ENCODE assay signal across 42 mouse cellular contexts in genomic region chr10:129115146-129115545, GRCm38 (mm10). TPM values are rescaled to one million over a fixed set of nuclear protein-coding genes. Genes with fewer than 3 reads are reported as not detected.
"Had no signal": no experiment of that assay in that cellular context is flagged by ENCODE, and none has a peak within 500 bp of the region (broad histone marks: within the 10 kb centered on the region; RNA-seq: fewer than 3 reads in every experiment).

No protein-coding gene starts in this region.

- DNase-seq: gastrocnemius, adult 2 months; gastrocnemius, postnatal 10 days; gastrocnemius, postnatal 25 days; heart, adult 18-20 months; heart, postnatal 10 days; heart, postnatal 36 days; kidney, adult 11 months; kidney, adult 2 months; kidney, adult 9 months; kidney, postnatal 14 days; kidney, postnatal 36 days; layer of hippocampus, adult 9-11 months; layer of hippocampus, postnatal 36 days; left cerebral cortex, postnatal 4 days had no signal

- H3K27me3 ChIP-seq: heart, embryonic 12.5 days; hindbrain, embryonic 13.5 days; hindbrain, embryonic 15.5 days; kidney, embryonic 15.5 days; limb, embryonic 13.5 days; limb, embryonic 15.5 days had no signal

- H3K27ac ChIP-seq: gastrocnemius, adult 2 months; heart, embryonic 10.5 days; hindbrain, embryonic 13.5 days; hindbrain, embryonic 15.5 days; hindbrain, postnatal 0 days; kidney, embryonic 15.5 days; kidney, postnatal 0 days; limb, embryonic 13.5 days; limb, embryonic 15.5 days had no signal

- H3K4me2 ChIP-seq: heart, embryonic 12.5 days; hindbrain, embryonic 13.5 days; hindbrain, embryonic 15.5 days; kidney, embryonic 15.5 days; limb, embryonic 13.5 days; limb, embryonic 15.5 days had no signal

- ATAC-seq: hindbrain, postnatal 0 days; intestine, embryonic 16.5 days had no signal

- H3K9ac ChIP-seq: heart, embryonic 12.5 days; hindbrain, embryonic 13.5 days; hindbrain, embryonic 15.5 days; kidney, embryonic 15.5 days; limb, embryonic 13.5 days; limb, embryonic 15.5 days had no signal

- H3K36me3 ChIP-seq: heart, embryonic 10.5 days; heart, embryonic 12.5 days; hindbrain, embryonic 13.5 days; hindbrain, embryonic 15.5 days; kidney, embryonic 15.5 days; limb, embryonic 13.5 days; limb, embryonic 15.5 days had no signal

- H3K4me1 ChIP-seq: heart, embryonic 10.5 days; heart, embryonic 12.5 days; hindbrain, embryonic 13.5 days; hindbrain, embryonic 15.5 days; kidney, embryonic 15.5 days; limb, embryonic 13.5 days; limb, embryonic 15.5 days had no signal

- H3K4me3 ChIP-seq: gastrocnemius, adult 2 months; heart, embryonic 10.5 days; heart, embryonic 12.5 days; hindbrain, embryonic 13.5 days; hindbrain, embryonic 15.5 days; kidney, embryonic 15.5 days; limb, embryonic 13.5 days; limb, embryonic 15.5 days had no signal

- H3K9me3 ChIP-seq: hindbrain, embryonic 13.5 days; hindbrain, embryonic 15.5 days; kidney, embryonic 15.5 days; limb, embryonic 13.5 days; limb, embryonic 15.5 days had no signal

RNA-seq across cellular contexts. Expression of gene Olfr769, which starts 2.5 kb away (rescaled TPM):
- total RNA-seq: gastrocnemius, adult 2 months; gastrocnemius, postnatal 10 days; gastrocnemius, postnatal 25 days; gastrocnemius, postnatal 4 days; granulocyte monocyte progenitor cell, adult 5-6 weeks; heart, adult 18-20 months; heart, adult 8-10 months; heart, postnatal 10 days; heart, postnatal 36 days; hematopoietic stem cell, adult 5-6 weeks; hindbrain, postnatal 0 days; layer of hippocampus, adult 18-20 months; layer of hippocampus, adult 8-10 months; layer of hippocampus, postnatal 14 days; layer of hippocampus, postnatal 36 days; left cerebral cortex, adult 18-20 months; left cerebral cortex, adult 8-10 months; left cerebral cortex, postnatal 10 days; left cerebral cortex, postnatal 25 days; left cerebral cortex, postnatal 4 days; liver, adult 2 months had no signal
- polyA plus RNA-seq: heart, embryonic 10.5 days; heart, embryonic 12.5 days; heart, embryonic 14.5 days; heart, embryonic 16.5 days; hindbrain, embryonic 11.5 days; hindbrain, embryonic 13.5 days; hindbrain, embryonic 15.5 days; hindbrain, postnatal 0 days; intestine, embryonic 14.5 days; intestine, embryonic 16.5 days; kidney, adult 2 months; kidney, embryonic 15.5 days; kidney, postnatal 0 days; large intestine, adult 2 months; limb, embryonic 11.5 days; limb, embryonic 13.5 days; limb, embryonic 15.5 days; liver, adult 2 months had no signal

RNA-seq across cellular contexts. Expression of gene Olfr768, which starts 16.0 kb away (rescaled TPM):
- total RNA-seq: gastrocnemius, adult 2 months; gastrocnemius, postnatal 10 days; gastrocnemius, postnatal 25 days; gastrocnemius, postnatal 4 days; granulocyte monocyte progenitor cell, adult 5-6 weeks; heart, adult 18-20 months; heart, adult 8-10 months; heart, postnatal 10 days; heart, postnatal 36 days; hematopoietic stem cell, adult 5-6 weeks; hindbrain, postnatal 0 days; layer of hippocampus, adult 18-20 months; layer of hippocampus, adult 8-10 months; layer of hippocampus, postnatal 14 days; layer of hippocampus, postnatal 36 days; left cerebral cortex, adult 18-20 months; left cerebral cortex, adult 8-10 months; left cerebral cortex, postnatal 10 days; left cerebral cortex, postnatal 25 days; left cerebral cortex, postnatal 4 days; liver, adult 2 months had no signal
- polyA plus RNA-seq: heart, embryonic 10.5 days; heart, embryonic 12.5 days; heart, embryonic 14.5 days; heart, embryonic 16.5 days; hindbrain, embryonic 11.5 days; hindbrain, embryonic 13.5 days; hindbrain, embryonic 15.5 days; hindbrain, postnatal 0 days; intestine, embryonic 14.5 days; intestine, embryonic 16.5 days; kidney, adult 2 months; kidney, embryonic 15.5 days; kidney, postnatal 0 days; large intestine, adult 2 months; limb, embryonic 11.5 days; limb, embryonic 13.5 days; limb, embryonic 15.5 days; liver, adult 2 months had no signal

RNA-seq across cellular contexts. Expression of gene Olfr770, which starts 23.7 kb away (rescaled TPM):
- total RNA-seq: gastrocnemius, adult 2 months; gastrocnemius, postnatal 10 days; gastrocnemius, postnatal 25 days; gastrocnemius, postnatal 4 days; granulocyte monocyte progenitor cell, adult 5-6 weeks; heart, adult 18-20 months; heart, adult 8-10 months; heart, postnatal 10 days; heart, postnatal 36 days; hematopoietic stem cell, adult 5-6 weeks; hindbrain, postnatal 0 days; layer of hippocampus, adult 18-20 months; layer of hippocampus, adult 8-10 months; layer of hippocampus, postnatal 14 days; layer of hippocampus, postnatal 36 days; left cerebral cortex, adult 18-20 months; left cerebral cortex, adult 8-10 months; left cerebral cortex, postnatal 10 days; left cerebral cortex, postnatal 25 days; left cerebral cortex, postnatal 4 days; liver, adult 2 months had no signal
- polyA plus RNA-seq: heart, embryonic 10.5 days; heart, embryonic 12.5 days; heart, embryonic 14.5 days; heart, embryonic 16.5 days; hindbrain, embryonic 11.5 days; hindbrain, embryonic 13.5 days; hindbrain, embryonic 15.5 days; hindbrain, postnatal 0 days; intestine, embryonic 14.5 days; intestine, embryonic 16.5 days; kidney, adult 2 months; kidney, embryonic 15.5 days; kidney, postnatal 0 days; large intestine, adult 2 months; limb, embryonic 11.5 days; limb, embryonic 13.5 days; limb, embryonic 15.5 days; liver, adult 2 months had no signal

RNA-seq across cellular contexts. Expression of gene Olfr767, which starts 32.4 kb away (rescaled TPM):
- total RNA-seq: gastrocnemius, adult 2 months; gastrocnemius, postnatal 10 days; gastrocnemius, postnatal 25 days; gastrocnemius, postnatal 4 days; granulocyte monocyte progenitor cell, adult 5-6 weeks; heart, adult 18-20 months; heart, adult 8-10 months; heart, postnatal 10 days; heart, postnatal 36 days; hematopoietic stem cell, adult 5-6 weeks; hindbrain, postnatal 0 days; layer of hippocampus, adult 18-20 months; layer of hippocampus, postnatal 14 days; left cerebral cortex, adult 18-20 months; left cerebral cortex, adult 8-10 months; left cerebral cortex, postnatal 10 days; left cerebral cortex, postnatal 25 days; liver, adult 2 months had no signal
- polyA plus RNA-seq: heart, embryonic 10.5 days; heart, embryonic 12.5 days; heart, embryonic 14.5 days; heart, embryonic 16.5 days; hindbrain, embryonic 11.5 days; hindbrain, embryonic 13.5 days; hindbrain, embryonic 15.5 days; hindbrain, postnatal 0 days; intestine, embryonic 14.5 days; intestine, embryonic 16.5 days; kidney, adult 2 months; kidney, embryonic 15.5 days; kidney, postnatal 0 days; large intestine, adult 2 months; limb, embryonic 11.5 days; limb, embryonic 15.5 days; liver, adult 2 months had no signal

RNA-seq across cellular contexts. Expression of gene Olfr766-ps1, which starts 46.4 kb away (rescaled TPM):
- total RNA-seq: gastrocnemius, adult 2 months; gastrocnemius, postnatal 10 days; gastrocnemius, postnatal 25 days; gastrocnemius, postnatal 4 days; granulocyte monocyte progenitor cell, adult 5-6 weeks; heart, adult 18-20 months; heart, adult 8-10 months; heart, postnatal 10 days; heart, postnatal 36 days; hematopoietic stem cell, adult 5-6 weeks; hindbrain, postnatal 0 days; layer of hippocampus, adult 18-20 months; layer of hippocampus, adult 8-10 months; layer of hippocampus, postnatal 14 days; layer of hippocampus, postnatal 36 days; left cerebral cortex, adult 18-20 months; left cerebral cortex, adult 8-10 months; left cerebral cortex, postnatal 10 days; left cerebral cortex, postnatal 25 days; left cerebral cortex, postnatal 4 days; liver, adult 2 months had no signal
- polyA plus RNA-seq: heart, embryonic 10.5 days; heart, embryonic 12.5 days; heart, embryonic 14.5 days; heart, embryonic 16.5 days; hindbrain, embryonic 11.5 days; hindbrain, embryonic 13.5 days; hindbrain, embryonic 15.5 days; hindbrain, postnatal 0 days; intestine, embryonic 14.5 days; intestine, embryonic 16.5 days; kidney, adult 2 months; kidney, embryonic 15.5 days; kidney, postnatal 0 days; large intestine, adult 2 months; limb, embryonic 11.5 days; limb, embryonic 15.5 days; liver, adult 2 months had no signal
